Mouse (Mus musculus) midbrain, postnatal 0 days (tissue): Measurements from ENCODE around the gene Nme9. TPM values are rescaled to one million over a fixed set of nuclear protein-coding genes. Genes with fewer than 3 reads are reported as not detected.

Experiments used
- ATAC-seq: fragments of 200-750 bp; cut with Nextera tagmentation; 2 replicates; pipeline ENCODE4 v1.8.0; 2017; ENCODE audit warnings: moderate number of reproducible peaks, mild to moderate bottlenecking, moderate TSS enrichment, moderate library complexity; ENCODE audit not compliant: low FRiP score
- DNase-seq: peaks from one replicate; pipeline ENCODE4 v3.0.0-alpha.2; 2015; ENCODE audit warnings: low spot score
- H3K27ac ChIP-seq: fragments of 300-500 bp; sonication (generic); 2 replicates; pipeline ENCODE4 v1.5.1; 2014; ENCODE audit warnings: low read depth, mild to moderate bottlenecking, low read length, mixed read lengths
- H3K27me3 ChIP-seq: fragments of 300-500 bp; sonication (generic); 2 replicates; pipeline ENCODE4 v1.6.1; 2014; ENCODE audit warnings: low read length, control low read depth, mixed read lengths; ENCODE audit not compliant: insufficient read depth
- H3K36me3 ChIP-seq: fragments of 300-500 bp; sonication (generic); 2 replicates; pipeline ENCODE4 v1.6.1; 2014; ENCODE audit warnings: low read length, control low read depth, mixed read lengths; ENCODE audit not compliant: insufficient read depth
- H3K4me1 ChIP-seq: fragments of 300-500 bp; sonication (generic); 2 replicates; pipeline ENCODE4 v1.6.1; 2014; ENCODE audit warnings: mild to moderate bottlenecking, control low read depth, antibody characterized with exemption, low read length, mixed read lengths; ENCODE audit not compliant: insufficient read depth
- H3K4me2 ChIP-seq: fragments of 300-500 bp; sonication (generic); 2 replicates; pipeline ENCODE4 v1.6.1; 2014; ENCODE audit warnings: low read depth, mild to moderate bottlenecking, low read length, mixed read lengths; ENCODE audit not compliant: poor library complexity, severe bottlenecking
- H3K4me3 ChIP-seq: fragments of 300-500 bp; sonication (generic); 2 replicates; pipeline ENCODE4 v1.5.1; 2014; ENCODE audit warnings: low read depth, mild to moderate bottlenecking, low read length, moderate library complexity
- H3K9ac ChIP-seq: fragments of 300-500 bp; sonication (generic); replicated peaks from 2 replicates; pipeline ENCODE4 v1.6.1; 2014; ENCODE audit warnings: mild to moderate bottlenecking, low read length, moderate library complexity, mixed read lengths; ENCODE audit not compliant: poor library complexity, severe bottlenecking
- H3K9me3 ChIP-seq: fragments of 300-500 bp; sonication (generic); 2 replicates; pipeline ENCODE4 v1.6.1; 2016; ENCODE audit warnings: low read length, control low read depth
- CTCF ChIP-seq: IDR thresholded peaks from 2 replicates; pipeline ENCODE4 v1.5.1; 2016; ENCODE audit warnings: antibody characterized with exemption, mild to moderate bottlenecking
- WGBS: fragments of 180-500 bp; shearing (Covaris S2); extraction: QIAGEN DNeasy Blood & Tissue Kit; methylation state at CpG from one replicate; pipeline ENCODE4 v1.1.7; 2014; 5-methylcytosine and 5-hydroxymethylcytosine counted together
- polyA plus RNA-seq: library from polyadenylated mRNA; unstranded; fragments of >200 nt; fragmentation: Nextera tagmentation; extraction: Ambion mirVana; gene quantifications from 2 replicates; pipeline ENCODE4 v1.2.1, GENCODE M21; 2015
- total RNA-seq: library from RNA; depleted of rRNA; stranded (reverse); fragments of >200 nt; gene quantifications from 2 replicates; pipeline ENCODE4 v1.2.3, GENCODE M21; 2014

Gene Nme9
- total and polyA plus RNA-seq, 2 experiments from 2014 or later, result 0.72 to 1.2 TPM

DNA sequence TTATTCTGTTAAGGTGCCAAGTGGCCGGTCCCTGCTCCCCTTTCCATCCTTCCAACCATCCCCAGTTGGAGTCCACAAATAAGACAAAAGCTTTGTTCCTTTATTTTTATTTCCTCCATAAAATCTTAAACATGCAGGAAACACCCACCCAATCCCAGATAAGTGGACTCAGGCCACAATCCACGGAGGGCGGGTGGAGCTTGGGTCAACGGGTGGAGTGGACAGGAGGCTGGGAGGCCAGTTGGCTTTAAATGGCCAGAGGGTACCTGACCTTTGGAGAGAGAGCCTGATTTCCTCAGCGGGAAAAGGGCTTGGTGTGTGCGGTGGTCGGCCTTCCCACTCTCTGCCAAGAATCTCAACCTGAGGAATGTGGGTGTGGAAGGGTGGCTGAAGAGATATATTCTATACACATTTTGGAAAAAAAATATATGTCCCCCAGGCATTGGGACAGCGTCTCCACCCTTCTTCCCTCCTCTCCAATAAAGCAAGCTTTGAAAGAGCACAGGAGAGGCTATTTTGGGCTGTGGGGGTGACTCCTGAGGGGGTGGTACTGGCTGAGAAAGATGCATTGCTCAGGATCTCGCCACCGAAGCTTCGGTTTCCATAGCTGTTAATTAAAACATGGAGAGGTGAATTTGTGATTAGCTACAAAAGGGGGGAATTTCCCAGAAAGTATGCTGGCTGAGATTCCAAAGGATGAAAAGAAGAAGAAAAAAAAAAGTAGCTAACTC, 22.5 kb upstream of the Nme9 start:
- no peak overlapping the region for H3K9ac ChIP-seq
- no peak overlapping the region for H3K4me3 ChIP-seq
- TF ChIP-seq CTCF, result no peak
- H3K4me2 ChIP-seq, result no peak overlapping the region
- peaks cover 11% of the 10 kb centered on the region; the same call in 1 of the 2 replicates for H3K4me1 ChIP-seq
- no peaks in the 10 kb centered on the region for H3K36me3 ChIP-seq
- no peaks in the 10 kb centered on the region for H3K27me3 ChIP-seq
- no peak overlapping the region for H3K27ac ChIP-seq
- ATAC-seq, result no peak
- WGBS, result 80% methylated on average over 11 of the region's 11 CpGs
- DNase-seq, result no peak
- H3K9me3 ChIP-seq, result no peaks in the 10 kb centered on the region

- Histone ChIP-seq H3K27ac (no peak overlapping the region), H3K4me3 (no peak overlapping the region), H3K36me3 (no peaks in the 10 kb centered on the region), H3K4me1 (peaks cover 20% of the 10 kb centered on the region; the same call in 1 of the 2 replicates), H3K9ac (no peak overlapping the region), H3K27me3 (no peaks in the 10 kb centered on the region), H3K4me2 (no peak overlapping the region), H3K9me3 (no peaks in the 10 kb centered on the region)
- 82% methylated on average over 3 of the region's 3 CpGs for WGBS
- no peak for TF ChIP-seq CTCF
- ATAC-seq, result no peak
- no peak for DNase-seq
These were observed 21.4 kb upstream of the Nme9 start for GRCm38 (mm10) chr9:99429845-99430244.

DNA sequence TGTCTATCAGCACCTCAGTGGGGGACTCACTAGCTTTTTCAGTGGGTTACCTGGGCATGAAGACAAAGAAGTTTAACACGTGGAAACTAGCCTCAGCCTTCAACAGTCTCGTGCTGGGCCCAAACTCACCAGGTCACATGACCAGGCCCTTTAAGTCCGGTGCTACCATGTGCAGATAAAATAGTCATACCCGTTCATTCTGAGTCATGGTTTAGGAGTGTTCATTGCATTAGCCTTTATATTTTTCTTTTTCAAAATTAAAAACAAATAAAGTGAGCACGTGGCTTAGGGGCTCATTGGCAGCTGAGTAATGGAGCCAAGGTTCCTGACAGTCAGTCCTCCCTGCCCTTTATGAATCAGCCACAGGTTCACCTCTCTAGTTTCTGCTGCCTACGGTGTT, 20.5 kb upstream of the Nme9 start:
- Histone ChIP-seq H3K4me2 (no peak overlapping the region), H3K27ac (no peak overlapping the region), H3K36me3 (no peaks in the 10 kb centered on the region), H3K27me3 (no peaks in the 10 kb centered on the region), H3K4me1 (peaks cover 20% of the 10 kb centered on the region; the same call in 1 of the 2 replicates), H3K9me3 (no peaks in the 10 kb centered on the region), H3K9ac (no peak overlapping the region), H3K4me3 (no peak overlapping the region)
- DNase-seq (no peak), ATAC-seq (no peak)
- TF ChIP-seq CTCF, result no peak
- 79% methylated on average over 6 of the region's 6 CpGs for WGBS

DNA sequence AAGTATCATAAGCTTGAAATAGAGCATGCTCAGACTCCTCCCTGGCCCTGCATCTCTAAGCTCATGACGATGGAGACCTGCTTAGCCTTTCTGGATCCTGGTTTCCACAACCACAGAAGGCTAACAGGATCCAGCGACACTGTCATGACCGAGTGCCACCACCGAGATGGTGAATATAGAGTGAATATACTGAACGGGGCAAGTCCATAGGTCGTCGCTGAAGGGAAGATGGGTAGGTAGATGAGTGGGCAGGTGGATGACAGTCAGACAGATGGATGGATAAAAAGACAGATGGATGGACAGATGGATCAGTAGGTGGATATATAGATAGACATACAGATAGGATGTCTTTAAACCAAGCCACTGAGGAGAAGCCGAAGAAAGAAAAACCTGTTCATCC, 19.9 kb upstream of the Nme9 start:
- H3K36me3 ChIP-seq, result no peaks in the 10 kb centered on the region
- no peak overlapping the region for H3K4me3 ChIP-seq
- TF ChIP-seq CTCF, result no peak
- no peak overlapping the region for H3K9ac ChIP-seq
- no peak overlapping the region for H3K27ac ChIP-seq
- H3K4me2 ChIP-seq, result no peak overlapping the region
- H3K4me1 ChIP-seq, result peaks cover 20% of the 10 kb centered on the region; the same call in 1 of the 2 replicates
- DNase-seq, result no peak
- 90% methylated on average over 8 of the region's 8 CpGs for WGBS
- H3K27me3 ChIP-seq, result no peaks in the 10 kb centered on the region
- no peak for ATAC-seq
- H3K9me3 ChIP-seq, result no peaks in the 10 kb centered on the region

- Histone ChIP-seq H3K9ac (no peak overlapping the region), H3K9me3 (no peaks in the 10 kb centered on the region), H3K27ac (no peak overlapping the region), H3K27me3 (no peaks in the 10 kb centered on the region), H3K4me1 (peaks cover 20% of the 10 kb centered on the region; the same call in 1 of the 2 replicates), H3K36me3 (no peaks in the 10 kb centered on the region), H3K4me2 (no peak overlapping the region), H3K4me3 (no peak overlapping the region)
- ATAC-seq (no peak), DNase-seq (no peak)
- no peak for TF ChIP-seq CTCF
- WGBS, result 78% methylated on average over 6 of the region's 6 CpGs
These were observed 19.3 kb upstream of the Nme9 start for GRCm38 (mm10) chr9:99431963-99432362.

DNA sequence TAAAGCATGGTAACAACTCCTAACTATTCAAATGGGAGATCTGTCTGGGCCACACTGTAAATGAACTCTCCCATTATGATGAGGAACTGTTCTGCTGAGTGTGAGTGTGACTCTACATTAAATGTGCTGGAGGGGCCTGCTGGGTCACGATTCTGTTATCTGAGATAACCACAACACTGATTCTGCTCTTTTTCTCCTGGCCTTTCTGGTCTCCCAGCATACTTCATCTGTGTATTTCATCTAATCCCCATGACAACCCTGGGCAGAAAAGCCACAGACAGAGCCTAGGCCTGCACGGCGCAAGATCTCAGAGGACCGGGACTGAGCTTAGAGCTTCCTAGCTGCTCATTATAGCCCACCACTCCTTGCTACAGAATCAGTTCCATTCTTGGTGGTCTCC, 18.8 kb upstream of the Nme9 start:
- DNase-seq (no peak), ATAC-seq (no peak)
- H3K9ac ChIP-seq, result no peak overlapping the region
- TF ChIP-seq CTCF, result no peak
- no peaks in the 10 kb centered on the region for H3K36me3 ChIP-seq
- H3K4me2 ChIP-seq, result no peak overlapping the region
- WGBS, result 75% methylated on average over 4 of the region's 4 CpGs
- H3K27ac ChIP-seq, result no peak overlapping the region
- H3K27me3 ChIP-seq, result no peaks in the 10 kb centered on the region
- peaks cover 23% of the 10 kb centered on the region; the same call in 1 of the 2 replicates for H3K4me1 ChIP-seq
- no peaks in the 10 kb centered on the region for H3K9me3 ChIP-seq
- no peak overlapping the region for H3K4me3 ChIP-seq
